Mouse (Mus musculus): ENCODE measurements at regions not wholly inside any gene's neighbourhood (a gene's known extent, or its start where the extent isn't known, plus 50 kb on each side); places are given as distances from the start of the nearest gene placed in this dataset.
A peak's percentile ranks its signal among the peaks of the same experiment; 100 is the strongest.

- no peak for DNase-seq
Measured at GRCm38 (mm10) chr19:15481605-15482004, 465.5 kb downstream of the Psat1 start.

- no peak for DNase-seq
Measured at GRCm38 (mm10) chr19:15469541-15469940, 477.6 kb downstream of the Psat1 start.

GRCm38 (mm10) chr19:15466713-15467112, 480.4 kb downstream of the Psat1 start:
- DNase-seq, result no peak

GRCm38 (mm10) chr19:15465063-15465760, 481.9 kb downstream of the Psat1 start:
- DNase-seq, result no peak

- DNase-seq, result no peak
Measured at GRCm38 (mm10) chr19:15457793-15458192, 489.3 kb downstream of the Psat1 start.

- no peak for DNase-seq
Measured at GRCm38 (mm10) chr19:15456943-15457735, 490.0 kb downstream of the Psat1 start.

- DNase-seq, result no peak
Measured at GRCm38 (mm10) chr19:15448989-15449388, 498.1 kb downstream of the Psat1 start.

- DNase-seq, result no peak
Measured at GRCm38 (mm10) chr19:15431798-15432197, 515.3 kb downstream of the Psat1 start.

- no peak for DNase-seq
Measured at GRCm38 (mm10) chr19:15421311-15421710, 525.8 kb downstream of the Psat1 start.

- no peak for DNase-seq
Measured at GRCm38 (mm10) chr19:15398624-15399023, 548.5 kb downstream of the Psat1 start.

GRCm38 (mm10) chr19:15371682-15372081, 575.5 kb downstream of the Psat1 start:
- no peak for DNase-seq

- DNase-seq, result no peak
Measured at GRCm38 (mm10) chr19:15366951-15367350, 580.2 kb downstream of the Psat1 start.

- no peak for DNase-seq
Measured at GRCm38 (mm10) chr19:15357181-15357580, 590.0 kb downstream of the Psat1 start.

GRCm38 (mm10) chr19:15348356-15348755, 598.8 kb downstream of the Psat1 start:
- no peak for DNase-seq

- no peak for DNase-seq
Measured at GRCm38 (mm10) chr19:15342229-15342628, 604.9 kb downstream of the Psat1 start.

GRCm38 (mm10) chr19:15340305-15340983, 606.7 kb downstream of the Psat1 start:
- DNase-seq, result no peak

- no peak for DNase-seq
Measured at GRCm38 (mm10) chr19:15339979-15340304, 607.2 kb downstream of the Psat1 start.

- peak in 1 of 2 experiments; percentile 12 for DNase-seq
Measured at GRCm38 (mm10) chr19:15330155-15330554, 617.0 kb downstream of the Psat1 start.

- DNase-seq, result peak in 1 of 2 experiments; percentile 1
Measured at GRCm38 (mm10) chr19:15299474-15299873, 647.7 kb downstream of the Psat1 start.

GRCm38 (mm10) chr19:15285016-15285415, 662.1 kb downstream of the Psat1 start:
- DNase-seq, result no peak

- no peak for DNase-seq
Measured at GRCm38 (mm10) chr19:15242781-15243180, 644.9 kb upstream of the Tle4 start.

GRCm38 (mm10) chr19:15230129-15230927, 632.5 kb upstream of the Tle4 start:
- no peak for DNase-seq

GRCm38 (mm10) chr19:15217387-15217786, 619.5 kb upstream of the Tle4 start:
- no peak for DNase-seq

Data from cerebellum, postnatal 36 days (tissue).